Mouse (Mus musculus) heart, embryonic 10.5 days (tissue): ENCODE results near the gene Fgfr2. TPM values are rescaled to one million over a fixed set of nuclear protein-coding genes. Genes with fewer than 3 reads are reported as not detected.
A peak's percentile ranks its signal among the peaks of the same experiment; 100 is the strongest.

ENCODE experiments used
- DNase-seq: peaks from one replicate; pipeline ENCODE4 v3.0.0-alpha.2; 2017; ENCODE audit warnings: low spot score
- H3K27ac ChIP-seq: fragments of 300-500 bp; sonication (generic); 2 replicates; pipeline ENCODE4 v1.5.1; 2016; ENCODE audit warnings: mild to moderate bottlenecking
- H3K27me3 ChIP-seq: fragments of 300-500 bp; sonication (generic); 2 replicates; pipeline ENCODE4 v1.6.1; 2016; ENCODE audit warnings: mild to moderate bottlenecking; ENCODE audit not compliant: poor library complexity, insufficient read depth, severe bottlenecking
- H3K36me3 ChIP-seq: fragments of 300-500 bp; sonication (generic); 2 replicates; pipeline ENCODE4 v1.6.1; 2016; ENCODE audit warnings: mild to moderate bottlenecking, moderate library complexity
- H3K4me1 ChIP-seq: fragments of 300-500 bp; sonication (generic); 2 replicates; pipeline ENCODE4 v1.6.1; 2016; ENCODE audit warnings: mild to moderate bottlenecking
- H3K4me3 ChIP-seq: fragments of 300-500 bp; sonication (generic); 2 replicates; pipeline ENCODE4 v1.5.1; 2016; ENCODE audit warnings: mild to moderate bottlenecking, moderate library complexity
- H3K9me3 ChIP-seq: fragments of 300-500 bp; sonication (generic); 2 replicates; pipeline ENCODE4 v1.6.1; 2016; ENCODE audit warnings: mild to moderate bottlenecking, moderate library complexity
- WGBS: fragments of 180-500 bp; shearing (Covaris S2); methylation state at CpG from one replicate; pipeline ENCODE4 v1.1.7; 2016; 5-methylcytosine and 5-hydroxymethylcytosine counted together
- polyA plus RNA-seq: library from polyadenylated mRNA; unstranded; fragments of >200 nt; fragmentation: Nextera tagmentation; extraction: Ambion mirVana; gene quantifications from 2 replicates; pipeline ENCODE4 v1.2.1, GENCODE M21; 2016

The Fgfr2 gene
- polyA plus RNA-seq, 1 experiment from 2014 or later: 46.6 TPM

DNA sequence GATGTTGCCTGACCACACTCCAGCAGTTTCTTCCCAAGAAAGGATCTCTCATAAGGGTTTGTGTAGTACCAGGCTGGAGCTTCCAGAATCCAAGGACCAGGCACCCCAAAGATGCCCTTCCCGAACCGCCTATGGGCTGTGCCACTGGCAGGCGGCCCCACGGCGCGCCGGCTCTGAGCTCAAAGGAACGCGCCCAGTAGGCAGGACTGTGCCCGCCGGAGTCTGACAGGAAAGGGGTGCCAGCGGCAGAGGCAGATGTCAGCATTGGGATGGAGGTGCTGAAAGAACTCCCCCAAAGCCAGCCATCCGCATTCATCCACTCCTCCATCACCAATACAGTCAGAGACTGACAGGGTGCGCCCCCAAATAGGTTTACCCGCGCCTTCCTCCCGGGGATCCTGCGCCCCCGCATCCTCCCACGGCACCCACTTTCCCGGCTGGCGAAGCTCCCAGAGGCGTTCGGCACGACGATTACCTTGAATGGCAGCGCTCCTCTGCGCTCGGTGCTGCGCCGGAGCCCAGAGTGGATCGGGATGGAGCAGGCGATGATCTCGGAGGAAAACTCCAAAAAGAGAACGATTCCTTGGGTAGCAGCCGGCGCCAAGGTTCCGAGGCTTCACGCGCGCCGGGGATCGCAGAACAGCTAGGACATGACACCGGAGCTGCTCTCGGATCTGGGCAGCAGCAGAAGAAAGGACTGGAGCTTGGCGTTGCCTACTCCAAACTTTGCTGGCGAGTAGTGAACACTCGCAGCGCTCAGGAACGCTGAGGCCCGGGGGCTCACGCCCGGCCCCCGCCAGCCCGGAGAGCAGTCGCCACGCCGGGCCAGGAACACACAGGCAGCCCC lies 2857.6 kb downstream of the Fgfr2 start:
- DNase-seq: peak; percentile 80

GRCm38 (mm10) chr7:130264616-130265318 lies 2858.4 kb downstream of the Fgfr2 start:
- peak overlapping the region; percentile 89 for H3K27ac ChIP-seq
- H3K36me3 ChIP-seq: peaks cover 4% of the 10 kb centered on the region; the same call in 1 of the 2 replicates
- peak; percentile 82 for DNase-seq
- peak overlapping the region; percentile 76 for H3K4me3 ChIP-seq
- WGBS: under 1% methylated on average over 41 of the region's 41 CpGs
- peaks cover 55% of the 10 kb centered on the region for H3K4me1 ChIP-seq
- no peaks in the 10 kb centered on the region for H3K9me3 ChIP-seq
- H3K27me3 ChIP-seq: peaks cover 6% of the 10 kb centered on the region; the same call in 1 of the 2 replicates

More for the DNA sequence above, 2857.6 kb downstream of the Fgfr2 start:
- peaks cover 14% of the 10 kb centered on the region; the same call in 1 of the 2 replicates for H3K27me3 ChIP-seq
- H3K27ac ChIP-seq: peak overlapping the region; percentile 89
- peaks cover 48% of the 10 kb centered on the region for H3K4me1 ChIP-seq
- peak overlapping the region; percentile 76 for H3K4me3 ChIP-seq
- H3K9me3 ChIP-seq: no peaks in the 10 kb centered on the region
- WGBS: under 1% methylated on average over 58 of the region's 58 CpGs
- peaks cover 2% of the 10 kb centered on the region; the same call in 1 of the 2 replicates for H3K36me3 ChIP-seq

DNA sequence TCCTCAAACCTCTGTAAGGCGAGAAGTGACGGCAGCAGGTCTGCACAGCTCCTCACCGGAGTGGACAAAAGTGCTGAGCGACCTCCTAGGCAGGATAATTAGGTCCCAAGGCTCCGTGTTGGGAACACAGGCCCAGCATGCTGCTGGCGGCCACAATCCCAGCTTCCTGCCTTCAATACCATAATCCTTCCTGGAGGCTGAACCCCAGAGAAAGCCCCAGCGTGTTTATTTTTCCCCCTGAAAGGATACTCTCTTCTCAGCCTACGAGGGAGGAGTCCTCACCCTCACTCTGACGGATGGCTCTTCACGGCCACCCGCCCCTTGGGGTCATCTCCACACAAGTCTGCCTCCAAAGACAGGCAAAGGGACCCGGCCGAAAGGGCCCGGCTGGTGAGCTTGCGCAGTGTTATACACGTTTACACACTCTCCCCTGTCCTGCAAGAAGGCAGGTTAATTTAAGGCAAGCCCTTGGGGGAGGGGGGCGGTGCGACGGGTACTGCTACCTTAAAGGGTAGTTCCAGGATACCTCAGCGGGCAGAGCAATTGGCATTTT lies 2859.3 kb downstream of the Fgfr2 start:
- DNase-seq: peak; percentile 76
- 0 out of 2 replicates have a peak, but pooled peaks cover 6% of the 10 kb centered on the region for H3K27me3 ChIP-seq
- H3K27ac ChIP-seq: peak overlapping the region; percentile 89
- H3K9me3 ChIP-seq: no peaks in the 10 kb centered on the region
- WGBS: 4% methylated on average over 20 of the region's 20 CpGs
- H3K4me3 ChIP-seq: peak overlapping the region; percentile 76
- peaks cover 4% of the 10 kb centered on the region; the same call in 1 of the 2 replicates for H3K36me3 ChIP-seq
- H3K4me1 ChIP-seq: peaks cover 63% of the 10 kb centered on the region

DNA sequence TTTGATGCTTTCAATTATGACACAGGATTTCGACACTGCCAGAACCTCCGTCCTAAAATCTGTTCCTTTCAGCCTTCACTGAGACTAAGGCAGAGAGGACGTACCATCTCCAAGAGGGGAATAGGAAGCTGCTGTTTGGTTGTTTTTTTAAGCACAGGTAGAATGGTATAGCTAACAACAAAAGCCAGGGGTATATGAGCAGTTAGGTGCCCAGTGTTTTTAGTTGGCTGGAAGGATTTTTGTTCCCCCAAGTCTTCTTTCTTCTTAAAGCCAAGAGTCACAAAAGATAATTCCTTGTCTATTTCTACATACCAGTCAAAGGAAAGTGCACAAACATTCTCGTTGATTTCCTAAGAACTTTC lies 2859.9 kb downstream of the Fgfr2 start:
- H3K27ac ChIP-seq: peak overlapping the region; percentile 89
- H3K27me3 ChIP-seq: 0 out of 2 replicates have a peak, but pooled peaks cover 6% of the 10 kb centered on the region

GRCm38 (mm10) chr7:130262528-130263232 lies 2860.5 kb downstream of the Fgfr2 start:
- H3K36me3 ChIP-seq: peaks cover 4% of the 10 kb centered on the region; the same call in 1 of the 2 replicates
- peak overlapping the region; percentile 76 for H3K4me3 ChIP-seq
- 42% methylated on average over 17 of the region's 17 CpGs for WGBS
- no peak for DNase-seq
- no peaks in the 10 kb centered on the region for H3K9me3 ChIP-seq
- 0 out of 2 replicates have a peak, but pooled peaks cover 6% of the 10 kb centered on the region for H3K27me3 ChIP-seq
- peak overlapping the region; percentile 72 for H3K27ac ChIP-seq
- H3K4me1 ChIP-seq: peaks cover 70% of the 10 kb centered on the region

More for the DNA sequence above, 2859.9 kb downstream of the Fgfr2 start:
- Histone ChIP-seq H3K4me3 (peak overlapping the region; percentile 76), H3K36me3 (peaks cover 4% of the 10 kb centered on the region; the same call in 1 of the 2 replicates), H3K9me3 (no peaks in the 10 kb centered on the region), H3K4me1 (peaks cover 69% of the 10 kb centered on the region)
- 56% methylated on average over 4 of the region's 4 CpGs for WGBS
- no peak for DNase-seq

- no peaks in the 10 kb centered on the region for H3K9me3 ChIP-seq
- peaks cover 4% of the 10 kb centered on the region; the same call in 1 of the 2 replicates for H3K36me3 ChIP-seq
- 0 out of 2 replicates have a peak, but pooled peaks cover 6% of the 10 kb centered on the region for H3K27me3 ChIP-seq
- WGBS: 34% methylated on average over 17 of the region's 17 CpGs
- H3K27ac ChIP-seq: peak overlapping the region; percentile 72
- no peak for DNase-seq
- H3K4me3 ChIP-seq: peak overlapping the region; percentile 76
- peaks cover 75% of the 10 kb centered on the region for H3K4me1 ChIP-seq
Measured at GRCm38 (mm10) chr7:130261684-130262527, 2861.2 kb downstream of the Fgfr2 start.

DNA sequence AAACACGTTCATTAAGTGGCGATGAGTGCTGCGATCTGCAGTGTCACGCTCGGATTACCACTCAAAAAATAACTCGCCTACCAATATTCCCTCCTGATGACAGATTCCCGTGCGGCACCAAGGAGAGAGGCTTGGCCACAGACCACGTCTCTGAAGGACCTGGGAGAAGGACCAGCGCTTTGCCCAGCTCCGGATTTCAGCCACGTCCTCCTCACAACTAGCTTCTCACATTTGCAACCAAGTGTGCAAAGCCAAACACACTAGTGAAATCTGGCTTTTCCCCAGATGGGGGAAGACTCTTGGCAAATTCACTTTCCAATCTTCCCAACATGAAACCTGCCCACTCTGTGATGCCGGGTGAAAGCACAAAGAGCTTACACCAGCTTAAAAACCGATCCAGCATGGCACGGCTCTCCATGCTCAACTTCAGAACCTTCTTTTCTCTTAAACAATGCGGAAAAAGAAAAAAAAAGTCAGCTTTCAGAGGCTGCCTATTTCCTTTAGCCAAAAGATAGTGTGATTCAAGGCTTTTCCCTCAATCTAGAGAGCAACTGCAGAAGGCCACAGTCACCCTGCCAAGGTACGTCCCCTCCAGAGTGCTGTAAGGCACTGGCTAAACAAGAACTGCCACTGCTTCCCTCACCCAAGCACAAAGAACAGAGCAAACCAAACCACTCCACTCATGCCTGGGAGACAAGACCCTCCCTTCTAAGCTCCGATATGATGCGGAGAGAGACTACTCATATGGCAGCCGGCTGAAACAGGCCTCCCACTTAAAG lies 2862.1 kb downstream of the Fgfr2 start:
- no peak for DNase-seq
- Histone ChIP-seq H3K36me3 (peaks cover 4% of the 10 kb centered on the region; the same call in 1 of the 2 replicates), H3K4me3 (no peak overlapping the region), H3K27ac (0 out of 2 replicates have a peak overlapping the region, but pooled peaks have one; percentile 22), H3K4me1 (peaks cover 72% of the 10 kb centered on the region), H3K27me3 (0 out of 2 replicates have a peak, but pooled peaks cover 6% of the 10 kb centered on the region), H3K9me3 (no peaks in the 10 kb centered on the region)
- 69% methylated on average over 20 of the region's 20 CpGs for WGBS

DNA sequence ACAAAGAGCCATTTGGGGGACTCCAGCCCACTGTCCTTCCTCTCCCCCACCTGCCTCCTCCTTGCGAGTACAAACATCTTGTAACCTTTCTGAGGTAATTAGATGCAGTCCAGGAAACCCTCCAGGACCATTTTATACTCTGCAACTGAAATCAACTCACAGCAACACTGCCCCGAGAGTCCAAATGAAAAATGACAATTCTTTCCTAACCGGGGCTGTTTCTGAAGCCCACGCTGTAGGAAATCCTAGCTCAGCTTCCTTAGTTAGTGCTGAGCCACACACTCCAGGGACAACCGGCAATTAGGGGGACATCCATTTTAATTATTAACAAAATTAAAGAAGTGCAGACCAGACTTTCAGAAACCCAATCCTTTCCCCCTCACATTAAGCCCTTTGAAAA lies 2863.1 kb downstream of the Fgfr2 start:
- H3K4me1 ChIP-seq: peaks cover 71% of the 10 kb centered on the region
- H3K36me3 ChIP-seq: peaks cover 4% of the 10 kb centered on the region; the same call in 1 of the 2 replicates
- H3K9me3 ChIP-seq: no peaks in the 10 kb centered on the region
- H3K27me3 ChIP-seq: 0 out of 2 replicates have a peak, but pooled peaks cover 6% of the 10 kb centered on the region
- WGBS: 35% methylated on average over 5 of the region's 5 CpGs
- H3K27ac ChIP-seq: no peak overlapping the region
- H3K4me3 ChIP-seq: no peak overlapping the region
- no peak for DNase-seq

GRCm38 (mm10) chr7:130258704-130259295 lies 2864.3 kb downstream of the Fgfr2 start:
- Histone ChIP-seq H3K27me3 (0 out of 2 replicates have a peak, but pooled peaks cover 6% of the 10 kb centered on the region), H3K9me3 (no peaks in the 10 kb centered on the region), H3K4me3 (no peak overlapping the region), H3K36me3 (peaks cover 4% of the 10 kb centered on the region; the same call in 1 of the 2 replicates), H3K27ac (no peak overlapping the region), H3K4me1 (peaks cover 62% of the 10 kb centered on the region)
- no peak for DNase-seq
- WGBS: 30% methylated on average over 9 of the region's 9 CpGs

DNA sequence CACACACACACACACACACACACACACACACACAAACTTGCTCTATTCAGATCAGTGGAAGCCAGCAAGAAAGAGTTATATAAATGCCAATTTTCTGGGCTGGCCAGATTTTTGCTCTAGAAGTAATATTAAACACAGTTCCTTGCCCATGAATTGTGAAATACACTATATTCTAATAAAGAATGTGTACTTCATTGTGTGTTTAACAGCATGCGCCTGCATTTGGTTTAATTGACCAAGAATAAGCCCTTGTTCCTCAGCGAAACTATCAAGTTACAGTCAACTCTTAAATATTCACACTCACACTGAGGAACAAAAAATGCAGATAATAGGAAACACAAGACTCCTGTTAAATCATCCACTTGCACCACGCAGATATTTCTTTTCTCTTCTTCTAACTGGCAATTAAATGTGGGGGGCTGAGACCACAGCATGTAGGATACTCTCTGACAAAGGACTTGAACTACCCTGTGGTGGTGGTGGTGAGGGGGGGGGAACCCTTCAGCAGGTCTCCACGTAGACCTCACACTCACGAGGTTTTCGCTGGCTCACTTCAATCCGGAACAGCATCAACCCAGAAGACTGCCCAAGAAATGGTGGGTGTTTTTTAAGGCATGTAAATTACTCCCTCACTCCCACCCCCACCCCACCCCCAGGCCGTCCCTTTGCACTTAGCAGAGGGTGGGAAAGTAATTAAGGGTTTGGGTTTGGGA lies 2865.0 kb downstream of the Fgfr2 start:
- H3K27me3 ChIP-seq: 0 out of 2 replicates have a peak, but pooled peaks cover 6% of the 10 kb centered on the region
- H3K4me1 ChIP-seq: peaks cover 58% of the 10 kb centered on the region
- 36% methylated on average over 8 of the region's 8 CpGs for WGBS

More for the DNA sequence above, 2865.0 kb downstream of the Fgfr2 start:
- Histone ChIP-seq H3K27ac (no peak overlapping the region), H3K36me3 (peaks cover 4% of the 10 kb centered on the region; the same call in 1 of the 2 replicates), H3K4me3 (no peak overlapping the region), H3K9me3 (no peaks in the 10 kb centered on the region)
- no peak for DNase-seq
